Mouse (Mus musculus) bone marrow, adult 2 months (tissue): ENCODE results near the gene Rab10.

Source experiments
- CTCF ChIP-seq: fragments of 200-500 bp; IDR thresholded peaks from 2 replicates; pipeline ENCODE4 v1.5.1; 2011; ENCODE audit warnings: low read length, control low read depth; ENCODE audit not compliant: control insufficient read depth, insufficient read depth
- POLR2A ChIP-seq: fragments of 200-500 bp; IDR thresholded peaks from 2 replicates; pipeline ENCODE4 v1.6.1; 2011; ENCODE audit warnings: low read depth, mild to moderate bottlenecking, control low read depth, low read length, borderline replicate concordance; ENCODE audit not compliant: control insufficient read depth

DNA sequence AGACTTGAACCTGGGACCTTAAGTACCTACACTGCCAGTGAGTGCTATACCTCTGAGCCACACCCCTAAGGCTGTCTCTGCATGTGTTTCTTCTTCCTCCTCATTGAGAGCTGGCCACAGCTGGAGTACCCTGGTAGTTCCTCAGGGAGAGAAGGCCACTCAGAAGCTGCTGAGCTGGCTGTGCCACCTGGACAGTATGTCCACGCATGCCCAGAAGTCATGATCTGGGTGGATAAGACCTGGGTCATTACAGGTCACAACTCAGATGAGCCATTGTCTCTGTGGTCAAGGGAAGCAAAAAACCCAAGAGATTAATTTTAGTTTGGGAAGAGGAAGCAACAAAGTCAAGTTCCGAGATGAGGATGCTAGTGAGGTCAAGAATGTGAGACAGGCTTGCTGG lies 34.4 kb upstream of the Rab10 start:
- TF ChIP-seq POLR2A (no peak), CTCF (no peak)
